Mouse (Mus musculus) limb, embryonic 15.5 days (tissue): ENCODE results near the gene Stard9. TPM values are rescaled to one million over a fixed set of nuclear protein-coding genes. Genes with fewer than 3 reads are reported as not detected.

ENCODE experiments used
- ATAC-seq: fragments of 200-750 bp; cut with Nextera tagmentation; 2 replicates; pipeline ENCODE4 v1.8.0; 2017; ENCODE audit warnings: low read depth, moderate TSS enrichment; ENCODE audit not compliant: insufficient number of reproducible peaks, low FRiP score, low TSS enrichment
- H3K27ac ChIP-seq: fragments of 300-500 bp; sonication (generic); 2 replicates; pipeline ENCODE4 v1.5.1; 2015; ENCODE audit warnings: moderate library complexity, mild to moderate bottlenecking, inconsistent platforms
- H3K27me3 ChIP-seq: fragments of 300-500 bp; sonication (generic); 2 replicates; pipeline ENCODE4 v1.6.1; 2015; ENCODE audit warnings: inconsistent platforms
- H3K36me3 ChIP-seq: fragments of 300-500 bp; sonication (generic); 2 replicates; pipeline ENCODE4 v1.6.1; 2015; ENCODE audit warnings: inconsistent platforms
- H3K4me1 ChIP-seq: fragments of 300-500 bp; sonication (generic); 2 replicates; pipeline ENCODE4 v1.6.1; 2015; ENCODE audit warnings: inconsistent platforms
- H3K4me2 ChIP-seq: fragments of 300-500 bp; sonication (generic); 2 replicates; pipeline ENCODE4 v1.6.1; 2015; ENCODE audit warnings: mild to moderate bottlenecking, inconsistent platforms
- H3K4me3 ChIP-seq: fragments of 300-500 bp; sonication (generic); 2 replicates; pipeline ENCODE4 v1.5.1; 2015; ENCODE audit warnings: mild to moderate bottlenecking, inconsistent platforms
- H3K9ac ChIP-seq: fragments of 300-500 bp; sonication (generic); 2 replicates; pipeline ENCODE4 v1.6.1; 2015; ENCODE audit warnings: inconsistent platforms
- H3K9me3 ChIP-seq: fragments of 300-500 bp; sonication (generic); 2 replicates; pipeline ENCODE4 v1.6.1; 2016; ENCODE audit warnings: inconsistent platforms
- WGBS: fragments of 180-500 bp; shearing (Covaris S2); methylation state at CpG from one replicate; pipeline ENCODE4 v1.1.7; 2015; 5-methylcytosine and 5-hydroxymethylcytosine counted together
- polyA plus RNA-seq: library from polyadenylated mRNA; unstranded; fragments of >200 nt; fragmentation: Nextera tagmentation; extraction: Ambion mirVana; gene quantifications from 2 replicates; pipeline ENCODE4 v1.2.1, GENCODE M21; 2015

The Stard9 gene
- polyA plus RNA-seq, 1 experiment from 2014 or later, result 7.5 TPM

GRCm38 (mm10) chr2:120628076-120628865, 650 bp upstream of the Stard9 start:
- peak overlapping the region; percentile 20; the same call in 1 of the 2 replicates for H3K9ac ChIP-seq

GRCm38 (mm10) chr2:120630246-120630645, 1.3 kb downstream of the Stard9 start:
- Histone ChIP-seq H3K27ac (no peak overlapping the region), H3K27me3 (no peaks in the 10 kb centered on the region), H3K4me1 (peaks cover 3% of the 10 kb centered on the region; the same call in 1 of the 2 replicates), H3K4me3 (no peak overlapping the region), H3K4me2 (peak overlapping the region; percentile 74), H3K9ac (no peak overlapping the region), H3K9me3 (no peaks in the 10 kb centered on the region), H3K36me3 (peaks cover 15% of the 10 kb centered on the region)
- no peak for ATAC-seq
- WGBS, result 72% methylated on average over 2 of the region's 2 CpGs

More at GRCm38 (mm10) chr2:120628076-120628865, 650 bp upstream of the Stard9 start:
- H3K9me3 ChIP-seq, result no peaks in the 10 kb centered on the region
- no peak for ATAC-seq
- peak overlapping the region; percentile 27; the same call in 1 of the 2 replicates for H3K27ac ChIP-seq
- peaks cover 3% of the 10 kb centered on the region; the same call in 1 of the 2 replicates for H3K4me1 ChIP-seq
- H3K4me2 ChIP-seq, result peak overlapping the region; percentile 74
- no peaks in the 10 kb centered on the region for H3K27me3 ChIP-seq
- H3K36me3 ChIP-seq, result peaks cover 7% of the 10 kb centered on the region; the same call in 1 of the 2 replicates
- WGBS, result 29% methylated on average over 10 of the region's 10 CpGs
- H3K4me3 ChIP-seq, result peak overlapping the region; percentile 64

GRCm38 (mm10) chr2:120630655-120631054, 1.7 kb downstream of the Stard9 start:
- 65% methylated on average over 2 of the region's 2 CpGs for WGBS
- Histone ChIP-seq H3K4me3 (no peak overlapping the region), H3K27ac (no peak overlapping the region), H3K4me2 (no peak overlapping the region), H3K36me3 (peaks cover 18% of the 10 kb centered on the region), H3K4me1 (peaks cover 3% of the 10 kb centered on the region; the same call in 1 of the 2 replicates), H3K9ac (no peak overlapping the region), H3K27me3 (no peaks in the 10 kb centered on the region), H3K9me3 (no peaks in the 10 kb centered on the region)
- no peak for ATAC-seq

DNA sequence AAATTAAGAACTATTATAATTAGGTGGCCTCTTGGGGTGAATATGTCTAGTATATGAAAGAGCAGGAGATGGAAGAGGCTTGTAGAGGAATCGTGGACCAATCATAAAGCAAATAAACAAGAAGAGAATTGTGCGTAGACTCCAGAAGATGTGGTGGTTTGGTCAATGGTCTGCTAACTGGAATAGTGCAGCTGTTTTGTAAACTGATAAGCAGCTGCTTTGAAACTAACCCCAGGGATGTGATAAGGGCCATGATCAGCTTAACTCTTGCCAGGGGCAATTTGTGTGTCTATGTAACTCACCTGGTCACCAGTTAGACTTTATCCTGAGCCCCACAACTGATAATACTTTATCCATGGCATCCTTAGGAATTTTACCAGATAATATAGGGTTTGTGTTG, 2.6 kb downstream of the Stard9 start:
- H3K27ac ChIP-seq, result no peak overlapping the region
- H3K4me1 ChIP-seq, result peaks cover 3% of the 10 kb centered on the region; the same call in 1 of the 2 replicates
- H3K4me3 ChIP-seq, result no peak overlapping the region
- no peak overlapping the region for H3K9ac ChIP-seq
- 90% methylated on average over 2 of the region's 2 CpGs for WGBS
- H3K36me3 ChIP-seq, result peaks cover 18% of the 10 kb centered on the region
- no peaks in the 10 kb centered on the region for H3K27me3 ChIP-seq
- no peaks in the 10 kb centered on the region for H3K9me3 ChIP-seq
- no peak for ATAC-seq
- H3K4me2 ChIP-seq, result no peak overlapping the region

DNA sequence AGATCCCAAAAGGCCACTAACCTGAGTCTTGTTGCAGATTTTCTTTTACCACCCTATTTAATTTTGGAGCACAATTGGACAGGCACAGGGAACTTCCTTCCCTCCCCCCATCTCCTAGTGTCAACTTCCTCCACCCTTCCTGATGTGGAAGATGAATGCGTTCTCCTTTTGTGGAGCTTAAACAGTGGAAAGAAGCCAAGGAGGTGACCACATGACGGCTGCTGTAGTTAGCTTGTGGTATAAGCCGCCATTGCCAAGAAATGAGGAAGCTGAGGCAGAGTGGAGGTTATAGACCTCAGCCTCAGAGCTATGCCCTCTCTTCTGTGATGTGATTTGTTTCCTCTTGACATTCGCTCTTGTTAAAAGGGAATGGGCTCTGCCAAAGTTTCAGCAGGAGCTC, 3.0 kb downstream of the Stard9 start:
- H3K9ac ChIP-seq, result no peak overlapping the region
- H3K4me1 ChIP-seq, result peaks cover 3% of the 10 kb centered on the region; the same call in 1 of the 2 replicates
- H3K27me3 ChIP-seq, result no peaks in the 10 kb centered on the region
- WGBS, result 84% methylated on average over 4 of the region's 4 CpGs
- no peak for ATAC-seq
- no peaks in the 10 kb centered on the region for H3K9me3 ChIP-seq
- H3K4me3 ChIP-seq, result no peak overlapping the region
- H3K4me2 ChIP-seq, result no peak overlapping the region
- no peak overlapping the region for H3K27ac ChIP-seq
- H3K36me3 ChIP-seq, result peaks cover 18% of the 10 kb centered on the region

GRCm38 (mm10) chr2:120640835-120641234, 11.9 kb downstream of the Stard9 start:
- H3K4me1 ChIP-seq, result no peaks in the 10 kb centered on the region
- H3K9me3 ChIP-seq, result no peaks in the 10 kb centered on the region
- no peak overlapping the region for H3K9ac ChIP-seq
- H3K27me3 ChIP-seq, result no peaks in the 10 kb centered on the region
- WGBS, result 90% methylated on average over 8 of the region's 8 CpGs
- no peak for ATAC-seq
- no peak overlapping the region for H3K4me3 ChIP-seq
- H3K27ac ChIP-seq, result no peak overlapping the region
- H3K36me3 ChIP-seq, result no peaks in the 10 kb centered on the region
- H3K4me2 ChIP-seq, result no peak overlapping the region

DNA sequence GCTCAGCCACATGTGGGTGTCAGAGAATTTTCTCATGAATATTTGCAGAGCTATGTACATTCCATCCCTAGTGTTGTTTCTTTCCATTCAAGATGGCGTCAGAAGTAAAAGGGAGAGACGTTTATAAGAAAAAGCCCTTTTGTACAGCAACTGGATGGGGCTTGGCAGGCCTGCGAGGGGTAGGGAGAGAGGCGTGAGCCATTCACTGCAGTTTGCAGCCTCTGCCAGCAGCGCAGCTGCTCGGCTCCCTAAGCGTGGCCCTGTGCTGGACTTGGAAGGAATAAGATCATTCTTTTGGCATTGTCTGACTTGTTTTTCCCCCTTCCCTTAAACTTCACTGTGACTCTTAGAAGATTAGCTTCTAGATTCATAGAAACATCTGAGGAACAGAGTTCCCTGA, 14.9 kb downstream of the Stard9 start:
- WGBS, result 41% methylated on average over 7 of the region's 7 CpGs
- H3K36me3 ChIP-seq, result no peaks in the 10 kb centered on the region
- no peaks in the 10 kb centered on the region for H3K9me3 ChIP-seq
- no peak overlapping the region for H3K4me2 ChIP-seq
- H3K27ac ChIP-seq, result peak overlapping the region; percentile 83
- no peak overlapping the region for H3K4me3 ChIP-seq
- peak; percentile 88 for ATAC-seq
- no peaks in the 10 kb centered on the region for H3K4me1 ChIP-seq
- no peak overlapping the region for H3K9ac ChIP-seq
- no peaks in the 10 kb centered on the region for H3K27me3 ChIP-seq

GRCm38 (mm10) chr2:120646777-120647176, 17.9 kb downstream of the Stard9 start:
- H3K9me3 ChIP-seq, result no peaks in the 10 kb centered on the region
- no peaks in the 10 kb centered on the region for H3K36me3 ChIP-seq
- no peaks in the 10 kb centered on the region for H3K4me1 ChIP-seq
- H3K27me3 ChIP-seq, result no peaks in the 10 kb centered on the region
- WGBS, result 35% methylated on average over 4 of the region's 4 CpGs
- no peak overlapping the region for H3K9ac ChIP-seq
- no peak overlapping the region for H3K27ac ChIP-seq
- no peak for ATAC-seq
- H3K4me2 ChIP-seq, result no peak overlapping the region
- no peak overlapping the region for H3K4me3 ChIP-seq

GRCm38 (mm10) chr2:120652256-120652924, 23.5 kb downstream of the Stard9 start:
- no peaks in the 10 kb centered on the region for H3K9me3 ChIP-seq
- H3K4me1 ChIP-seq, result no peaks in the 10 kb centered on the region
- H3K27me3 ChIP-seq, result no peaks in the 10 kb centered on the region
- H3K36me3 ChIP-seq, result no peaks in the 10 kb centered on the region
- H3K9ac ChIP-seq, result no peak overlapping the region
- ATAC-seq, result peak; percentile 85
- peak overlapping the region; percentile 80 for H3K27ac ChIP-seq
- no peak overlapping the region for H3K4me2 ChIP-seq
- H3K4me3 ChIP-seq, result no peak overlapping the region
- 54% methylated on average over 7 of the region's 7 CpGs for WGBS

GRCm38 (mm10) chr2:120652925-120653284, 24.0 kb downstream of the Stard9 start:
- peak overlapping the region; percentile 80 for H3K27ac ChIP-seq
- H3K36me3 ChIP-seq, result no peaks in the 10 kb centered on the region
- 67% methylated on average over 7 of the region's 7 CpGs for WGBS
- H3K27me3 ChIP-seq, result no peaks in the 10 kb centered on the region
- H3K9ac ChIP-seq, result no peak overlapping the region
- no peak overlapping the region for H3K4me3 ChIP-seq
- no peaks in the 10 kb centered on the region for H3K4me1 ChIP-seq
- peak; percentile 24; the same call in 1 of the 2 replicates for ATAC-seq
- no peak overlapping the region for H3K4me2 ChIP-seq
- no peaks in the 10 kb centered on the region for H3K9me3 ChIP-seq

- Histone ChIP-seq H3K9ac (no peak overlapping the region), H3K27me3 (no peaks in the 10 kb centered on the region), H3K4me3 (no peak overlapping the region), H3K4me1 (no peaks in the 10 kb centered on the region), H3K4me2 (no peak overlapping the region), H3K9me3 (no peaks in the 10 kb centered on the region), H3K36me3 (no peaks in the 10 kb centered on the region), H3K27ac (no peak overlapping the region)
- 86% methylated on average over 2 of the region's 2 CpGs for WGBS
- ATAC-seq, result no peak
Measured at GRCm38 (mm10) chr2:120654693-120655092, 25.8 kb downstream of the Stard9 start.

GRCm38 (mm10) chr2:120655905-120656304, 27.0 kb downstream of the Stard9 start:
- Histone ChIP-seq H3K27me3 (no peaks in the 10 kb centered on the region), H3K27ac (no peak overlapping the region), H3K36me3 (no peaks in the 10 kb centered on the region), H3K4me3 (no peak overlapping the region), H3K9ac (no peak overlapping the region), H3K4me1 (no peaks in the 10 kb centered on the region), H3K4me2 (no peak overlapping the region), H3K9me3 (no peaks in the 10 kb centered on the region)
- 91% methylated on average over 5 of the region's 5 CpGs for WGBS
- ATAC-seq, result no peak
